Mouse (Mus musculus) CH12.LX (cell line): ENCODE measurements around the gene Pde4d.

ENCODE experiments used
- CTCF ChIP-seq, 2 experiments: IDR thresholded peaks in 1 of 2; conservative IDR thresholded peaks in 1 of 2; 2 replicates each; pipeline ENCODE4 v1.5.1; 2011 to 2012; ENCODE audit warnings: low read depth in 2 of 2, low read length in 2 of 2, improper control_type of control experiment in 1 of 2, inconsistent platforms in 1 of 2, mild to moderate bottlenecking in 1 of 2, moderate library complexity in 1 of 2
- HCFC1 ChIP-seq: IDR thresholded peaks from 2 replicates; pipeline ENCODE4 v1.6.1; 2012; ENCODE audit warnings: low read depth, mild to moderate bottlenecking, inconsistent platforms, low read length, improper control_type of control experiment
- KAT2A ChIP-seq: IDR thresholded peaks from 2 replicates; pipeline ENCODE4 v1.6.1; 2012; ENCODE audit warnings: low read length, improper control_type of control experiment, inconsistent platforms; ENCODE audit not compliant: insufficient replicate concordance
- POLR2A ChIP-seq: IDR thresholded peaks from 2 replicates; pipeline ENCODE4 v1.6.1; 2011; ENCODE audit warnings: low read depth, mild to moderate bottlenecking, improper control_type of control experiment, low read length
- TCF12 ChIP-seq: IDR thresholded peaks from 2 replicates; pipeline ENCODE4 v1.6.1; 2014; ENCODE audit warnings: low read depth, mild to moderate bottlenecking, inconsistent platforms, low read length, improper control_type of control experiment
- USF1 ChIP-seq: IDR thresholded peaks from 2 replicates; pipeline ENCODE4 v1.6.1; 2014; ENCODE audit warnings: low read depth, mild to moderate bottlenecking, inconsistent platforms, low read length, improper control_type of control experiment
- ZC3H11A ChIP-seq: IDR thresholded peaks from 2 replicates; pipeline ENCODE4 v1.6.1; 2012; ENCODE audit warnings: low read depth, mild to moderate bottlenecking, inconsistent platforms, low read length, improper control_type of control experiment
- ZNF384 ChIP-seq: IDR thresholded peaks from 2 replicates; pipeline ENCODE4 v1.6.1; 2012; ENCODE audit warnings: low read depth, low read length, improper control_type of control experiment, inconsistent platforms

DNA sequence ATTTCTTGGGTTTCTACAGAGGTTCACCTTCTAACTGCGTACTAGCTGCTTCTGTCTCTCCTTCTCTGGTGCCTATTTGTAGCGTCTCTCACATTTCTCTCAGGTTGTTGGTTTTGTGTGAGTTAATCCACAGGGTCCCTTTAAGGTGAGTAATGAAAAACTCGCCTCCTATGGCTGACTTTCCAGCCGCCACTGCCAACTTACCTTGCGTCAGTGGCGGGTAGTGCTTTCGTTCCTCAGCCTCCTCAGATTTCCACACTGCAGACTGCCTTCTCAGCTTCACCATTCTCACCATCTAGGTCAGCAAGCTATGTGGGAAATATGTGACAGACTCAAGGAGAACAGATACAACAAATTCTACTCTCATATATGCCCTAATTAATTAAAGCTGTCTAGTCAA is 977.8 kb downstream of the Pde4d start:
- TF ChIP-seq CTCF (conservative IDR thresholded peaks at IDR 0.05 in 1 of 2, IDR thresholded peaks at IDR 0.05 in 1 of 2; ENCODE audit: low read depth in 2 of 2, low read length in 2 of 2) (no peak), KAT2A (no peak), POLR2A (no peak), USF1 (no peak), TCF12 (no peak), HCFC1 (no peak), ZNF384 (no peak), ZC3H11A (no peak)
